Mouse (Mus musculus) spleen, adult 2 months (tissue): ENCODE measurements at regions not wholly inside any gene's neighbourhood (a gene's known extent, or its start where the extent isn't known, plus 50 kb on each side); places are given as distances from the start of the nearest gene placed in this dataset.

Source experiments
- CTCF ChIP-seq: fragments of 200-500 bp; IDR thresholded peaks from 2 replicates; pipeline ENCODE4 v1.5.1; 2011; ENCODE audit warnings: mild to moderate bottlenecking, inconsistent platforms; ENCODE audit not compliant: insufficient read depth, insufficient read length, insufficient replicate concordance; ENCODE audit errors: extremely low read depth
- POLR2A ChIP-seq: fragments of 200-500 bp; IDR thresholded peaks from 2 replicates; pipeline ENCODE4 v1.6.1; 2011; ENCODE audit warnings: low read depth, low read length, inconsistent platforms

- TF ChIP-seq CTCF (no peak), POLR2A (no peak)
These were observed 366.6 kb upstream of the Arid1b start for GRCm38 (mm10) chr17:4627542-4627941.
